Mouse (Mus musculus) adrenal gland, postnatal 36 days (tissue): ENCODE data around the gene Tcf7. TPM values are rescaled to one million over a fixed set of nuclear protein-coding genes. Genes with fewer than 3 reads are reported as not detected.

Experiments used
- DNase-seq, 2 experiments: peaks; one replicate each; pipeline ENCODE4 v3.0.0; 2021; ENCODE audit warnings: mixed read lengths in 1 of 2
- total RNA-seq, 2 experiments: library from RNA; stranded (reverse); gene quantifications; 2 replicates each; pipeline ENCODE4 v1.2.3; 2021

Gene Tcf7
- total RNA-seq, 2 experiments from 2014 or later: 36.8 to 50.1 TPM

DNA sequence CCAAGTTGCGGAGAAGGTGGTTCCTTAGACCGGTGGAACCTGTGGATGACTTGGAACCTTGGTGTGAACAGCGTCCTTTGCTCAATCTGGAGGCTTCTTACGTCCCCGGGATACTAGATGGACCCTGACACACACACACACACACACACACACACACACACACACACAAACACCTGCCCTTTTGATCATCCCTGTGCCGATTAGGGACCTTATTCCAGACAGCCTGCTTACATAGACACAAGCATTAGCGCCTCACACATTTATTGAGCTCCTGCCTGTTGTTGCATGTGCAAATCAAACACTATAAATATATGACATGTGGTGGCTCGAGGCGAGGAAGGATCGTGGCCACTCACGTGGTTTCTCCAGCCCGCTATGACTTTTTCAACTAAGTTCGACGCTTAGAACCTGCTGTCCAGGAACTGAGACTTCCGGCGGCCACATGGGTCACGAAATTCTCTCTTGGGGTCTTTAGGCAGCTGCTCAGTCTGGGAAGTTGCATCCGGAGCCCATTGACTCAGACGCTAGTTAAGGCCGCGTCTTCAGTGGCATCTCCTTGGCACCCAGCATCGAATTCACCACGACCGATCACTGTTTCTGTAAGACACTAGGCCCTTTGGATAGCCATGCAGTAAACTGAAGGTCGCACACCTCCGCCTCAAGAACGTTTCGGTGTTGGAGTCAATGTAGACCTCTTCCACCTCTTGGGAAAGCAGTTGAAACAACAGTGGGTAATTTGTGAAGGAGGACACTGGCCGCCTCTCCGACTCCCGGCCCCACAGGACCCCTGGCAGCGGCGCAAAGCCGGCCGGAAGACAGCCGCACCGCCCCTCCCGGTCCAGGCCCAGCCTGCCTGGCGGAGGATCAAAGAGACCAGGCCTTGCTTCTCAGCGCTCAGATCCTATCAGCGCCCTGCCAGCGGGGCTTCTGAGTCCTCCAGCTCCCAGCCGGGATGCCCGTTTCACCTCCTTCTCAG, 1.1 kb upstream of the Tcf7 start:
- peak; percentile 87 to 91 for DNase-seq

DNA sequence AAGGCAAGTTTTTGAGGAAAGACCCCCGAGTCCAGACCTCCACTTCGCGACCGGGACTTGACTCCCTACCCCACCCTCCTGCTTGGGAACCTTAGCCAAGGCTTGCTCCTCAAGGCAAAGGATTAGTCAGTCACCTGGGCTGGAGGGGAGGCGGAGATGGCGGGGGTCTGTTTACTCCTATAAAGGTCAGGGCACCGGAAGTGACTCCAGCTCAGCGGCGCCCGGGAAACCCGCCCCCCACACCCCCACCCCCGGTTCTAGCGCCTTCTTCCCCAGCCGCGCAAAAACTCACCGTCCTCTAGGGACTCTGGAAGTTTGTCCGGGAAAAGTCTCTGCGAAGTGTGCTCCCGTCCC, 417 bp downstream of the Tcf7 start:
- peak; percentile 47 to 55 for DNase-seq

DNA sequence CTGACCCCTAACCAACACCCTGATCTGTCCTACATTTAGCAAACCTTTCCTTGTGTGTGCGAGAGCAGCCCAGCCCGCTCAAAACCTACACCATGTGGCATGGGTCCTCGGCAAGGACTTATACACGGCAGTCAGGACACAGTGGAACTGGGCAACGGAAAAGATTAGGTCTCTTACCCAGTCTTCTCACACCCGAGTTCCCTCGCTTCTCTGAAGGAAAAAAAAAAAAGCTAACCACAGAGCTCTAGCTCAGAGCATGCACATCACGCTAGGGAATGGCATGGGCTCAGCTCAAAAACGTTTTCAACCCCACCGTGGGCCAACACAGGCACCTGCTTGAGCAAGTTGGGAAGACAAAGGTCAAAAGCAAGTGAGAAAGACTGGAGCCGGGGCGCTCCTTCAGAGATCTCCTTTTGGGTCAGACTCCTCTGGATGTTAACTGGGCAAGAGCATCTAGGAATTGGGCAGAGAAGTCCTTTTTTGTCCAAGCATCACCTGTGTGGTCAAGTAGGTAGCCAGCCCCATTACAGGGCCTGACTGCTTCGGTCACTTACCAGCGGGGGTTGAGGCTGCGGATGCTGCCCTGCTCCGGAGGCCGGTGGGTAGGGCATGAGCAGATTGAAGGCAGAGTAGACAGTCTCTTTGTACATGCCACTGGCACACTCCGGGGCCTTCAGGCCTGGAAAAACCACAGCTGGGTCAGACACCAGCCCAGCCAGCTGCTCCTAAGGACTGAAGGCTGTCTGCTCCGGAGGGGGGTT, 1.1 kb downstream of the Tcf7 start:
- peak; percentile 34 to 43 for DNase-seq

DNA sequence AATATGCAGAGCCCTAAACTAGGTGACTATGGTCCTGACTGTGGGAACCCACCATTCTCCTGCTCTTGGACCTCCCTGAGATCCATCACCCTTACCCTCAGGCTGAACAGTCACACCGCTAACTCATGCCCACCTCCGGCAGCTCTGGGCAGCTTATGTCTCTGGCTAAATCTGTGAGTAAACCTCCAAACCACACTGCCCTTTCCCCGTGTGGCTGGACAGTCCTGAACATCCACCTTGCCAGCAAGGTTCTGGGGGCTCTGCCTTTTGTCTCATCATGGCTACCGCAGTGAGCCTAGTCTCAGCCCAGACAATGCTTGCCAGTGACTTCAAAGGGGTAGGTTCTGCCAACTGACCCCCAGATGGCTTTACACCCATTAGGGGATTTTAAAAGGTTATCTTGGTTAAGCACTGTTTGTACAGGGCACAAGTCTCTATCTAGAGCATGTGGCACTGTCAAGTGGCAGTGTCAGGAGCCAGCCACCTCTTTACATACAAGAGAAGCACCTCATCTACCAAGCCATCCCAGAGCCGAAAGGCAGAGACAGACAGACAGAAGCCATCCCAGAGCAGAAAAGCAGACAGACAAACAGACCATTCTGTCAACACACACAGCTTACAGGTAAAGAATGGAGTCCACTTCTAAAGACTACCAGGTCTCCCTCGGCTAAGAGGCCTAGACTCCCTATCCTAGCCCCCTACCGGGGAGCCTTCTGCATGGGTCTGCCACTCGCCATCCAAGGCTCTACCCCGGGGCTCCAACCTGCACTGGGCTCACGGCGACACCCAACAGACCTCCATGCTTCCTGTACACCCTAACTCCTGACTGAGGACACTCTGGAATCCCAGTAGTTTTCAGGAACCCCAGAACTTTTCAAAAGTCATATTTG, 2.0 kb downstream of the Tcf7 start:
- DNase-seq: no peak

DNA sequence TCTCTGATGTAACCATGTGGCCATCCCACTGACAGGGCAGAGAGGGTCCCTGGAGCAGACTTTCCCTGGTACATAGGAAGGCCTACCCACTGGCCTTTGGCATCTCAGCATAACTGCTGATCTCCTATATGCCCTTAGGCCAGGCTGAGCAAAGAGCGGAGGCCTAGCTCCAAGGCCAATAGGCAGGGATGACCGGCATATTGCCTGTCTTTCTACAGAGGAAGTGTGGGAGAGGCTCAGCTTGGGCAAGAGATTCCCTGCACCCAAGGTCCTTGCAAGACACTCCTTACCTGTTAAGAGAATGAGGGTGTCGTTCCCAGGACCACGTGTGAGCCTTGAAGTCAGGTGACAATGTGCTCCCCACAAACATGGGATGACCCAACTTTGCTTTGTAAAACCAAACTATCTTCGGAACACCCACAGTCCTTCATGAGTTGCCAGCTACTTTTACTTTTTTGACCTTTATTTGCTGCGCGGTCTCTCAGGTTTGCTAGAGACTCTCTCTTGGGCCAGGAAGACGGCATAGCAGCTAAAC, 3.1 kb downstream of the Tcf7 start:
- DNase-seq: no peak

DNA sequence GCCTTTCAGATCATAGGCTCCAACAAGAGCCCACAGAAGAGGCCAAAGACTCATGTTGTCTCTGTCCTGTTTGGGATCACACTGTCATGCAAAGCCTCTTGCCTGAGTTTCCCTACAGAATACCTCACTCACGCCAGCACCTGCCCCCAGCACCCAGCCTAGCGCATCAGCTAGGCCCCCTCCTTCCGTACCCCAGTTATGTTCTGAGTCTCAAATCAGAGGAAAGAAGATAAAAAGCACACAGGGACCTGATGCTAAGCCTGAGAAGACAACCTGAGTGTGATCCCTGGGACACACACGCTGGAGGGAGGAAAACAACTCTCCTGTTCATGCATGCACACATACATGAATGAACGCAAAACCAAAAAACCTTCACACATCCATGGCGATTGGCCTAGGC, 3.8 kb downstream of the Tcf7 start:
- no peak for DNase-seq

DNA sequence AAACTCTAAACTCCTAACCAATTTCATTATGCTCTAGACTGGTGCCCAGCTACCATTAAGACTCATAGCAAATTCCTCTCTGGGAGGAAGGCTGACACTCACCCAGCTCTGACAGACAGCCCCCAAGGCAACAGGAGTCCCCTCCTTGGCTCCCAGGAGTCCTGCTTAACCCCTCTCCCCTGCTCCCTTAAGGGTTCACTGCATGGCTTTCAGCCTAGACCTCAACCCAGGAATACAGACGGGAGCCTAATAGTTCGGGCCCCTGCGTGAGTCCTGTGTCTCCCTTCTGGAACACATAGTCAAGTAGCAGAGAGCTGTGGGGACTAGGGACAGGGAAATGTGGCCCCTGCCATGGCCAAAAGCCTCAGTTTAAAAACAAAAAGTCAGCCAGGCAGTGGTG, 4.7 kb downstream of the Tcf7 start:
- DNase-seq: no peak

DNA sequence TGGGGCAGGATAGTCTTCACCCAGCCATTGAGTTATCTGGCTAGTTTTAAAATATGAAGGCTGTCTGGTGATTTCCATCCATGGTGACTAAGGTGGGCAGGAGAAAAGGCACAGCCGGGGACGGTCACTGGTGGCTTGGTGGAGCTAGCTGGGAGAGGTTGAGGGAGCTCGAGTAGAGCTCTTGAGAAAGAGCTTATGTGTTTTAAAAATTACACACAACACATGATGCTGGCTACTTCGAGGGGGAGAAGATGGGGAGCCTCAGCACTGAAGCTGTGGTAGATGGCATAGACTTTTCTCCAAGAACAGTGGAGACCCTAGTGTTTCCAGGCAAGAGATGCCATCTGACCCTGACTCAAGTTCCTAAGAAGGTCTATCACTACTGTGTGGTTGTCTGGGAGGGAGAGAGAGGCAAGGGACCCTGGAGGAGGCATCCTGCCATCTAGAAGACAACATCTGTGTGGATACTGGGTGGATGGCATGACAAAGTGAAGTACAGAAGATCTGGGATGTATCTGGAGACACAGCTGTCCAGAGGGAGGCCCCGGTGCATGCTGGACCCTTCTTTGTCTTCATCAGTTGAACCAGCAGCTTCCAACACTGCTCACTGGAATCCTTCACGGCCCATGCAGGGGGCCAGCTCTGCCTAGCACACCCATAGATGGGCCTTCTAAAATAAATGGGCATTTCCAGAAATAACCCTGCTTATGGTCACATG, 5.2 kb downstream of the Tcf7 start:
- DNase-seq: no peak

DNA sequence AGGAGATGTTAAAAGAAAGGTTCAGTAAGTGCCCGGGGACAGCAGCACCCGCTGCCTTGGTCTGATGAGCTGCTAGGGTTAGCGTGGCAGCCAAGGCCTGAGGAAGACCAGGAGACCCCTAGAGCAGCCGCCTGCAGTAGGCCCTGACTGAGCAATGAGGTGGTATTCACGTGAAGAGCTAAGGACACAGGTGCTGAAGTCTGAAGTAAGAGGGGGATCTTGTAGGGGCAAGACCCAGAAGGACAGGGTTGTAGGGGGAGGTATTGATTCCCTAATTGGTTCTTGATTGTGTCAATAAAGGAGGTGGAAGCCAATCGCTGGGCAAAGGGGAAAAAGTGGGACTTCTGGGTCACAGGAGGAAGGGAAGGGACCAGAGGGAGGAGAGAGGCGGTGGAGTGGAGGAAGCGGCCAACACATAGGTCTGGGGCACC, 5.8 kb downstream of the Tcf7 start:
- DNase-seq: no peak

DNA sequence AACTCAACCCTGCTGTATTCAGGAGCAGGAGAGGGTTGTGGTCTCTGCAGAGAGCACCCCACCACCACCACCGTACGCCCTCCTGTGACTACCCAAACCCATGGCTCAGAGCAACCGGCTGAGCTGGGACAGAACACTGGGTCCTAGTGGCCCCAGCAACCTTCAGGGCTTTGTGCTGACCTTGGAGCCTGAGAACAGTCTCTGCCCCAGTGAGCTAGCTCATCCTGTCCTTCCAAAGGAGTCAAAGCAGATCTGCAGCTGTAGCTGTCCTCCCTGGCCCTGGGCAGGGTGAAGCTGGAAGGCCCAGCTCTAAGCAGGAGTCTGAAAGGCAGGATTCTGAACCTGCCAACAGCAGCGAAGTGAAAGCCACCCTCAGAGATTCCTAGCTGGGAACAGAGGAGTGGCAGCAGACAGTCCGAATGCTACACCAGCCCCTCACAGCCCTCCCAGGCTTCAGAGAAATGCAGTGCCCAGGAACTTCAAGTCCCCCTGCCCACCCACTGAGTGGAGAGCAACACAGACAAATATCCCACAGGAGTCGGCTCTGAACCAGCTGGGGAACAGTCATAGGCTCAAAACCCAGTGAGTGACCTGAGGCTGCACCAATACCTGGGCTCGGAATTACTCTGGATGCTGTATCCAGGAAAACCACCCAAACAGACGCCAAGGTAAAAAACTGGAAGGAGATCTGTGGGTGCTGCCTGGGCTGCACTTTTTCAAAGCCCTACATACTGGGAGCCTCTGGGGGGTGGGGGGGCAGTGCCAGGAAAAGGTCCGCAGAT, 6.8 kb downstream of the Tcf7 start:
- DNase-seq: peak; percentile 69 to 82

DNA sequence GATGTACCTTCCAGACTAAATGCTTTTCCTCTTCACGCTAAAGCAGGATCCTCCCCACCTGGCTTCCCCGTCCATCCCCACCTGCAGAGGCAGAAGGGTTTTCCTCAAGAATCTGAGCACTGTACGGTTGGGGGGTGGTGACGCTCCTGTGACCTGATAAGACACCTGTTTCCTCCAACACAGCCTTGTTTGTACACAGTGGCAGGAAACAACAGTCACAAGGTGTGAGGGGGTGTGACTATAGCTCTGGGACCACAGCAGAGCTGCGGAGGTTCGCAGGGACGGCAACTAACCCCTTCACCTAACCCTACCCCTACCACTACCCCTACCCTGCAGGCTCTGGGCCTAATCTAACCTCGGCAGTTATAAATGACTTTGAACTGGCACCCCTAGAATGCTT, 7.4 kb downstream of the Tcf7 start:
- no peak for DNase-seq

DNA sequence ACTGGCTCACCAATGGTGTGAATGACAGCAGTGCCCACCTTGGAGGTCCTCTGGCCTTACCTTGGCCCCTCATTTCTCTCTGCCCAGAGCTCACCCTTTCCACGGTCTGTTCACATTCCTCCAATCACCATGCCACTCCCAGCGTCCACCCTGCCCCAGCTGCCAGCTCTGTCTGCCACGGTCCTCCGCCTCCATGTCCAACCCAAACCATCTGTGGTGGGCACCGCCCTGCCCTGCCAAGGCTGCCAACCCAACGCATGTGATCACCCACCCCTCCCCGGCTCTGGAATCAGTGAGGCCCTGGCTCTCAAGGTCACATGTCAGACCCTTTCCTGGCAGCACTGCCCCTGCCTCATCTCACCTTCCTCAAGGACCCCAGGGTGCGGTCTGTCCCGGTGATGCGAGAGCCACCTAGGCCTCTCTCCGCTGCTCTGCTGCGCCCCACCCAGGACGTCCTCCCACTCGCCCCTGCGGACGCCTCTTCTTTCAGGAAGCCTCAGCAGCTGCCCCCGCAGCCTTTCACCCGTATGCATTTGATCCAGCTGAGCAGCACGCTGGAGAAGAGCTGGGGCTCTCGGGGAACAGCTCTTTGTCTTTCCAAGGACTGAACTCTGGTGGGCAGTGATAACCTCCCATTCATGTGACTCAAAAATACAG, 8.2 kb downstream of the Tcf7 start:
- no peak for DNase-seq

DNA sequence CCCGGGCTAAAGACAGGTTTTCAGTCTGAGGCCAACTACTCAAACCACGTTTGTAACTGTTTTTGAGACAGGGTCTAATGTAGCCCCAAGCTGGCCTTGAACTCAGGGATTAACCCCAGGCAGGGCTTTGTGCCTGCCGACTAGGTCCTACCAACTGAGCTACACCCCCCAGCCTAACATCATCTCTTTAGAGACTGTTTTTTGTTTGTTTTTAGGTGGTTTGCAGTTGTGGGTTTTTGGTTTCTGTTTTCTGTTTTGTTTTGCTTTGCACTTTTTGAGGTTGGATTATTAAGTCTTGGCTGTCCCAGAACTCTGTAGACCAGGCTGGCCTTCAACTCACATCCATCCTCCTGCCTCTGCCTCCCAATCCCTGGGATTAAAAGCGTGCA, 8.9 kb downstream of the Tcf7 start:
- no peak for DNase-seq

DNA sequence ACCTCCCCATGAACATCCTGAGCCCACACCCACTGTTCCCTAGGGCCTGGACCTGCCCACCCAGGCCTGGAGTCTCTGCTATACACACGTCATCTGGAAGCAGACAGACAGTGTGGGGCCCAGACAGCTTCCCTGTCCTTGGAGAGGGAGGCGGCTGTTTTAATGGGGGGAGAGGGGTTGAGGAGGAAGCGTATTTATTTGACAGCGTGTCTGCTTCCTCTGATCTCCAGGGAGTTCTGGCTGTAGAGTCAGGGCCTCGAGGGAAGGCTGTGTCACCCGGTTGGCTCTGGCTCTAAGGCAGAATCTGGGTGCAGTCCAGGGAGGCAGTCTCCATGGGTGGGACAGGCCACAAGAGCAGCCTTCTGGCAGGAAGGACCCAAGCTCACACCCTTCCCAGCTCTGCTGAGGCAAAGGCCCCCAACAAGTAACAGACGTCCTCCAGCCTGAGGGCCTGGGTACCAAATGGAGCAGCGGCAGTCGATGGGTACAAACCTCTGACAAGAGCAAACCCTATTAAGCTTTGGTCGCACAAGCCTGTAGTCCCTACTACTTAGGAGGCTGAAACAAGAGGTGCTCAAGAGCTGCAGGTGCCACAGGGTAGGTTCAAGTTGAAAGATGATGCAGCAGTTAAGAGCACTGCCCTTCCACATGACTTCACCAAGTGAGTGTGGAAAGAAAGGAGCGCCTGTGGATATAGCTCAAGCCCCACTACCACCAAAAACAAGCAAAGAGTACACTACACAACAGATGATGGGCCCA, 9.5 kb downstream of the Tcf7 start:
- peak; percentile 68 to 69 for DNase-seq

DNA sequence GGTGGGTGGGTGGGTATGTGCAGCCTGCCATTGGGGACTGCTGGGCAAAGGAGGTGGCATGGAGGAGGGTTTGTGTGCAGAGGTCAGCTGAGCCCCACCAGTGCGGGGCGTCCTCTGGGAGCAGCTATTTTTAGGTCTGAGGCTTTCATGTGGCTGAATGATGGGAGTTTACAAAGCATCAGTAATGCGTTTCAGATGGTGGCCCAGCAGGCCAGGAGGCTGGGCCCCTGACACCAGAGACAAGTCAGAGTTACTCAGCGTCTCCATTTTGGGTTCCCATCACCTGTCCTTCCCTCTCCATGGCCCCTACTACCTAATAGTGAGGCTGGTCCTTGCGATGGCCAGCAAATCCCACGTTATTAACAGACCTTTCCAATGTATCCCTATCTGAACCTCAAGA, 10.2 kb downstream of the Tcf7 start:
- no peak for DNase-seq

DNA sequence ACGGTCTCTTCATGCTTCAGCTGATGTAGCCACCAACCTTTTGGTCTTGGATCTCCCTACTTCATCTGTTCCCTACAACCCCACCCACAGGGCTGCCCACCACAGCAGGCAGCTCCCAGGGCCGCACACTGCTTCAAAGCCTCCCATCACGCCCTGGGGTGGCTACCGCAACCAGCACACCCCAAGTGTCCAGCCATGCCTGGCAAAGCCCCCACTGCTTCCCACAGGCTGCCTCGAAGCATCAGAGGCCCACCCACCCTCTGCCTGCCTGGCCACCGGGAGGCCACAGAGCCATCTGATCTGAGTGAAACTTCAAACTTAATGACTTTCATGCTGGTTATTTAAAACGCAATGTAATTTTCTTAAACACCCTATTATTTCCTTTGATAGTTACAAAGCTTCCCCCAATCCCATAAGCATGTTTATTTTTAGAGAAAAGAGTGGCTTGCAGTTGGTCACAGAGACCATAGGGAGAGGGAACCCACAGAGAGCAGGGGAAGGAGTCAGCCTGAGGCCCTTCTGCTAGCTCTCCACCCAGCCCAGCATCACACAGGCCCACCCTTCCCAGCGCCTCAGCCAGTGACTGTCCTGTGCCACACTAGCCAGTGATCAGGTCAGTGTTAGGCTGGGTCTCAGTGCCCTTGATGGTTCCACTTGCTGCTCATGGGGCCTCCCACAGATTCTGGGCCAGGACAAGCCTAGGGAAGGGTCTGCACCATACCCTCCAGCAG, 10.9 kb downstream of the Tcf7 start:
- no peak for DNase-seq

DNA sequence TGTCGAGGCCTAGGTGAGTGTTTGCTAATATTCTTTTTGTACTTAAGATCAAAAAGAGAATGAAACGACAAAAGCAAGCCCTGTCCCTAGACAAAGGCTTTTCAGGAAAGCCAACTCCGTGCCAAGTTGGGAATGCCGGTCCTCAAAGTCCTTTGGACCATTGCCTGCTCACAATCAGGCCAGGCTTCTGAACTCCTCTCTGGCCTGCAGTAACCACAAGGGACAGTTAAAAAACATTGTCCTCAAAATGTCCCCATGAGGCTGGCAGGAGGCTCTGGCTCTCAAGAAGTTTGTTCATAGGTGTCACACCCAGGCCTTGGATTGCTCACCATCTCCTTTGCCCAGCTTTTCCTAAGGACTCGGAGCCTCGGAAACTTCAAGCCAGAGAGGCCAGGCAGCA, 13.0 kb downstream of the Tcf7 start:
- no peak for DNase-seq

DNA sequence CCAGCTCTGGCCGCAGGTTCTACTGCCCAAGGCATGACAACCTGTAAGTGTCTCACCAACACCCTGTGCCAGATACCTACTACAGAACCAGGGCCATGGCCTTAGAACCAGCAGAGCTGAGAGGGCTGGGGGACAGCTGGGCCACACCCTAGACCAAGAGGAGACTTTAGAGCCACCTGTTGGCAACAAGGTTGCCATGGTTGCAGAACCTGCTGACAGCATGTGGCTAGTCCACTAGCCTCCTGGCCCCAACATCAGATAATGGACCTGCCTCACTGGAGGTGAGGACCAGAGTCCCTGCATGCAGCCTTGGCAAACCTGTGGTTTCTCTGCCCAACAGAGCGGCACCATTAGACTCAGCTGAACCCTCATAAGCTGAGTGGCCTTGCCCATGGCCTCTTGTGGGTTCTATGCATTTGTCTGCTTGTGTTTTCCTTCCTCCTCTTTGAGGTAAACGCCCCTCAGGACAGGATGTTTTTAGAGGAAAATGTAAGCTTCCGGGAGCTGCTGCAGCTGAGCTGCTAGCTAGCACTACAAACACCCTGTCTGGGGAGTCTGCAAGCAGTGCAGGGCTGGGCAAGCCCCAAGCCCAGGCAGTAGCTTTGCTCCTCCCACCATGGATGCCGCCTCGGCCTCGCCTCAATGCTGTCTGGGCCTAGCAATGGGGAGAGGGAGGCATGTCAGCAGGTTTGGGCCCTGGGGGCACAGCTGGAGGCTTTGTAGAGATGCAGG, 14.5 kb downstream of the Tcf7 start:
- no peak for DNase-seq
